Mouse (Mus musculus): ENCODE data around the gene Btbd9. TPM values are rescaled to one million over a fixed set of nuclear protein-coding genes. Genes with fewer than 3 reads are reported as not detected.
A peak's percentile ranks its signal among the peaks of the same experiment; 100 is the strongest.

Btbd9 gene
- polyA plus RNA-seq, 1 experiment from 2014 or later: 135 TPM

DNA sequence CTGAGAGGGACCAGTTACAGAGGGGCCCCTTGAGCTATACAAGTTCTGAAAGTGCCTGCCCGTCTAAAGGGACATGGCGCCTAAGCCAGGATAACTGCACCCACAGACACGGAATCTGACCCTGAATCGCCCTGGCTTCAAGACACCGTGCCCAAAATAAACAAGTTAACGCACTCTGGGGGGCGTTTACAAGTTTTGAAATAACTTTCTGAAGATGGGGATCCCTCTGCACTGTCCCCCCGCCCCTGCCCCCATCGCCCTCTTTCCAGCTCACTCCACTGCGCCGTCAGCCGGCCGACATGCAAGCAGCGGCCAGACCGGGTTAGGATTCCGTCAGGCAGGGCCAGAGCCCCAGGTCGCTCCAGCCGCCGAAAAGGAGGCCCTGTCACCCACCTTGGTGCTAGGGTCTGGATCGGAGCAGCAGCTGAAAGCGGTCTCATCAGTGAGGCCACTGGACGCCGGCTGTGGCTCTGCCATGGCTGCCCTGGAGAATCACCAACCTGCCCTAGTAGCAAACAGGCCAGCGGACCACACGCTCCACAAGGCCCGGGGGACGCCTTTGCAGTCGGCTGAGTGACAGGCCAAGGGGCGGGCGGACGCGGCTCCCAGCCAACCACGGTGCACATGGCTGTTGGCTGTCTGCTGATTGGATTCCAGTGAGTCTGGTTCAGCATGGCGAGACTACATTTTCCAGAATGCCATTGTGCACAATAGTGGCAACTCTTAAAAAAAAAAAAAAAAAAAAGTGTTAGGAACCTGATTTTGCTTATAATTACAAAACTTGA lies 36.0 kb upstream of the Btbd9 start:
- peak; percentile 100 for ATAC-seq
- Histone ChIP-seq H3K36me3 (ENCODE audit: control insufficient read depth, insufficient read depth, low read length) (no peaks in the 10 kb centered on the region), H3K27ac (ENCODE audit: low read depth, low read length) (peak overlapping the region; percentile 87), H3K4me3 (ENCODE audit: low read length) (peak overlapping the region; percentile 74), H3K9me3 (ENCODE audit: control insufficient read depth, low read length) (no peaks in the 10 kb centered on the region), H3K4me1 (ENCODE audit: control insufficient read depth, insufficient read depth, low read depth, low read length) (peaks cover 14% of the 10 kb centered on the region), H3K27me3 (replicated peaks; ENCODE audit: control insufficient read depth, insufficient read depth, low read length) (no peaks in the 10 kb centered on the region), H3K9ac (ENCODE audit: low read depth, low read length) (peak overlapping the region; percentile 87), H3K4me2 (ENCODE audit: low read length) (peak overlapping the region; percentile 77)
- WGBS: under 1% methylated on average over 33 of the region's 34 CpGs

DNA sequence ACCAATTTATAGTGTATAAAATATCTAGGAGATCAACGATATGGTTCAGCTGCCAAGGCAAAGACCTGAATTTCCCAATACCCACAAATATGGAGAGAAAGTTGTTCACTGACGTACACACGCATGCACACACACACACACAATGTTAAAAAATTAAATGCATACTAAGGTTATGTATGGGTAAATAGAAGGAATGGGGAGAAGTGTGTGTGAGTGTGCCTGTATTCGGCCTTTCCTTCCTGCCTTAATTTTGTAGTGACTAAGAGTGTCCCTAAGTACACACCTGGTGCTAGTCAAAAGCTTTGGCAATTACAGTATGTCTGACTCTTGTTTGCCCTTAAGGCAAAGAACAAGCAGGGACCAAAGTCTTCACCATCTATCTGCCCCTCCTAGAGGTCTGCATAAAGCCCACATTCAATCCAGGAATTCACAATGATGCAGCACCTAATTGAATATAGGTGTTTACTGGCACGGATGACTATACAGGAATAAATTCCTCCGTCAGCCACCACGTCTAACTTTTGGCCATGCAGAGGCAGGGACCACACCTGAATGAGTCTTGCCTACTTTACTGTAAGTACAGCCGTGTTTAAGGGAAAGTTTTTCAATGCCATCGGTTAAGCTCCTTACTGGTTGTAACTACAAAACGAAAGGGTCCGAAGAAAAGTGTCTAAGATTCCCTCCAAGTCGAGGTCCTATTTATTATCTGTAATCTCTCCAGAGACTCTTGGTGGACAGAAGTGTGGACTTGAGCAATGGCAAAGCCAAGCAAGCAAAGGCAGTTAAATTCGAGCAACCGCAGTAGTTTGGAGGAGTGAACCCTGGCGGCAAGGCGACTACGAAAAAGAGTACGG lies 35.2 kb upstream of the Btbd9 start:
- Histone ChIP-seq H3K36me3 (ENCODE audit: control insufficient read depth, insufficient read depth, low read length) (no peaks in the 10 kb centered on the region), H3K4me3 (ENCODE audit: low read length) (peak overlapping the region; percentile 74), H3K27me3 (replicated peaks; ENCODE audit: control insufficient read depth, insufficient read depth, low read length) (no peaks in the 10 kb centered on the region), H3K9me3 (ENCODE audit: control insufficient read depth, low read length) (no peaks in the 10 kb centered on the region), H3K4me2 (ENCODE audit: low read length) (peak overlapping the region; percentile 77), H3K27ac (ENCODE audit: low read depth, low read length) (peak overlapping the region; percentile 87), H3K9ac (ENCODE audit: low read depth, low read length) (peak overlapping the region; percentile 87), H3K4me1 (ENCODE audit: control insufficient read depth, insufficient read depth, low read depth, low read length) (peaks cover 14% of the 10 kb centered on the region)
- no peak for ATAC-seq
- 28% methylated on average over 18 of the region's 18 CpGs for WGBS

DNA sequence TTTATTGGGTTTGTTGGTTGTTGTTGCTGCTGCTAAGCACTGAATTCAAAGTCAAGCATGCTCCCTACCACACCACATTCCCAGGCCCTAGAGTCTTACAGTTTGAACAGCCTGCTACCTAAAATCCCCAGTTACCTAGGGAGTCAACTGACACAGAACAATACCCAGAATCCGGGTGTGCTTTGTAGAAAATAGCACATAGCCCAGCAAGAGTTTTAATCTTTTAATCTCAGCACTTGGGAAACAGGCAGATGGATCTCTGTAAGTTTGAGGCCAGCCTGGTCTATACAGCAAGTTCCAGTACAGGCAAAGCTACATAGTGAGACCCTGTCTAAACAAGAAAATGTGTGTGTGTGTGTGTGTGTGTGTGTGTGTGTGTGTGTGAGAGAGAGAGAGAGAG lies 34.5 kb upstream of the Btbd9 start:
- WGBS: 79% methylated on average over 1 of the region's 1 CpGs
- no peak overlapping the region for H3K27ac ChIP-seq (ENCODE audit: low read depth, low read length)
- no peaks in the 10 kb centered on the region for H3K36me3 ChIP-seq (ENCODE audit: control insufficient read depth, insufficient read depth, low read length)
- no peak overlapping the region for H3K9ac ChIP-seq (ENCODE audit: low read depth, low read length)
- H3K4me3 ChIP-seq (ENCODE audit: low read length): no peak overlapping the region
- no peaks in the 10 kb centered on the region for H3K9me3 ChIP-seq (ENCODE audit: control insufficient read depth, low read length)
- ATAC-seq: no peak
- H3K27me3 ChIP-seq (replicated peaks; ENCODE audit: control insufficient read depth, insufficient read depth, low read length): no peaks in the 10 kb centered on the region
- no peak overlapping the region for H3K4me2 ChIP-seq (ENCODE audit: low read length)
- H3K4me1 ChIP-seq (ENCODE audit: control insufficient read depth, insufficient read depth, low read depth, low read length): peaks cover 14% of the 10 kb centered on the region

DNA sequence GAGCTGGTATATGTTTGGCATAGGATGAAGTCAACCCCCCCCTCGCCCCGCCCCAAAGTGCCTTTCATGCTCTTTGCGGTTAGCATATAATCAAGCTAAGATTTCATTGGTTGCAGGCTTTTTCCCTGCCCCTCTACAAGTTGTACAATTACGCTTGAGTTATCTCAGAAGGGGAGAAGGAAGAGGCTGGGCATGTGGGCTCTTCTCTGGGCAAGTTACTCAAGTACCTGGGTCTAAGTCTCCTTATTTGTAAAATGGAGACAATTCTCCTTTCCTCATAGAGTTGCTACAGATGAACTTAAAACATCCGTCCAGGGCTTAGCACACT lies 33.7 kb upstream of the Btbd9 start:
- 97% methylated on average over 5 of the region's 5 CpGs for WGBS
- no peak for ATAC-seq

DNA sequence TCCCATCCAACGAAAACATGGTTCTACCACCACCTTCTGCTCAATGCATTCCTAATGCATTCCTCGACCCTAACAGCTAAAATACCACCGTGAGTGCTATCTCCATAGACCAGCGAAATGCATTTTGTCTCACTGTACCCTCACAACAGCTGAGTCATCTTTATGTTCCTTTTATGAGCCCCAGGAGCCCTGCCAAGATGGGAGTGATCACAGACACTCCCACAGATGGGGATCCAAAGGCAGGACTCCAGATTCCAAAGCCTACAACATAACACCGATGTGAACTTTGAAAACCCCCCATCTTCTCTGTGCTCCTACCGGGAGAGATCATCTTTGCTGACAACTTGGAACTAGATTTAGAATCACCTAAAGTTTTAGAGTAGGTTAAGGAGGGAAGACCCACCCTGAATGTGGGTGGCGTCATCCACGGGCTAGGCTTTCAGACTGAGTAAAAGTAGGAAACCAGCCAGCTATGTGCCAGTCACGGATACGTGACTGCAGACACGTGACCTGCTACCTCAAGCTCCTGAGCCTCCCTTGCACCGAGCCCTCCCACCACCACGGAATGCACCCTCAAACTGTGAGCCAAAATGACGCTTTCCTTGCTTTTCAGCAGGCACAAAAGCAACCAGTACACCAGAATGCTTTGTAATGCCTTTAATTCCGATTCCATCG lies 33.2 kb upstream of the Btbd9 start:
- Histone ChIP-seq H3K27ac (ENCODE audit: low read depth, low read length) (no peak overlapping the region), H3K9ac (ENCODE audit: low read depth, low read length) (no peak overlapping the region), H3K4me1 (ENCODE audit: control insufficient read depth, insufficient read depth, low read depth, low read length) (peaks cover 14% of the 10 kb centered on the region), H3K36me3 (ENCODE audit: control insufficient read depth, insufficient read depth, low read length) (no peaks in the 10 kb centered on the region), H3K9me3 (ENCODE audit: control insufficient read depth, low read length) (no peaks in the 10 kb centered on the region), H3K27me3 (replicated peaks; ENCODE audit: control insufficient read depth, insufficient read depth, low read length) (no peaks in the 10 kb centered on the region), H3K4me3 (ENCODE audit: low read length) (no peak overlapping the region), H3K4me2 (ENCODE audit: low read length) (no peak overlapping the region)
- ATAC-seq: no peak
- WGBS: 86% methylated on average over 16 of the region's 16 CpGs

More for the DNA sequence above, 33.7 kb upstream of the Btbd9 start:
- no peaks in the 10 kb centered on the region for H3K36me3 ChIP-seq (ENCODE audit: control insufficient read depth, insufficient read depth, low read length)
- no peak overlapping the region for H3K4me3 ChIP-seq (ENCODE audit: low read length)
- no peaks in the 10 kb centered on the region for H3K27me3 ChIP-seq (replicated peaks; ENCODE audit: control insufficient read depth, insufficient read depth, low read length)
- H3K4me1 ChIP-seq (ENCODE audit: control insufficient read depth, insufficient read depth, low read depth, low read length): peaks cover 14% of the 10 kb centered on the region
- no peak overlapping the region for H3K9ac ChIP-seq (ENCODE audit: low read depth, low read length)
- no peak overlapping the region for H3K27ac ChIP-seq (ENCODE audit: low read depth, low read length)
- no peaks in the 10 kb centered on the region for H3K9me3 ChIP-seq (ENCODE audit: control insufficient read depth, low read length)
- no peak overlapping the region for H3K4me2 ChIP-seq (ENCODE audit: low read length)

DNA sequence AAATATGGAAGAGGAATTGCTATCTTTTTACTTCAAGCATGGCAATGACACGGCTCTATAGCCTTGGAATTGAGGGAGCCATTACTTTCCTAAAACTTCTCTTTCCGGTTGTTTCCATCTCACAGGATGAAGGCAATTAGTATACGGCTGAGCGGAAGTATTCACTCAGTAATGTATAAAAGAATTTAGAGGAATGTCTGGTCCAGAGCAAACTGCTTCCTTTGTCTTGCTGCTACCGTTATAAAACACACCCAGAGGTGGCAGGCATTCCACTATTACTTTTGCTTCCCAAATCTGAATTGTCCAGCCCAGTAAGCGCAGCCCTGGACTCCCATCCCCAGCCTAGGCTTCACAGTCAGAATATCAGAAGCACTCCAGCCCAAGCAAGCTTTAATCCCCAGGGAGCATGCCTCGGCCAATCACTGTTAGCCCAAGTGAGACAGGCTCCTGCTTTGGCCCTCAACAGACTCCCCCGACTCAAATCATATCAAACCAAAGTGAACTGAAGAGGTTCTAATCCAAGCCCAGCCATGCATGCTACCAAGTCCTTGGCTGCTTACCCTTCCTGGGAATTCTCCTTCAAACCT lies 31.7 kb upstream of the Btbd9 start:
- no peaks in the 10 kb centered on the region for H3K27me3 ChIP-seq (replicated peaks; ENCODE audit: control insufficient read depth, insufficient read depth, low read length)
- peaks cover 2% of the 10 kb centered on the region; the same call in 1 of the 2 replicates for H3K36me3 ChIP-seq (ENCODE audit: control insufficient read depth, insufficient read depth, low read length)
- 53% methylated on average over 8 of the region's 8 CpGs for WGBS
- no peak overlapping the region for H3K9ac ChIP-seq (ENCODE audit: low read depth, low read length)
- no peak overlapping the region for H3K4me3 ChIP-seq (ENCODE audit: low read length)
- no peak overlapping the region for H3K4me2 ChIP-seq (ENCODE audit: low read length)
- H3K4me1 ChIP-seq (ENCODE audit: control insufficient read depth, insufficient read depth, low read depth, low read length): peaks cover 14% of the 10 kb centered on the region
- H3K9me3 ChIP-seq (ENCODE audit: control insufficient read depth, low read length): no peaks in the 10 kb centered on the region
- H3K27ac ChIP-seq (ENCODE audit: low read depth, low read length): peak overlapping the region; percentile 29; the same call in 1 of the 2 replicates
- ATAC-seq: no peak

DNA sequence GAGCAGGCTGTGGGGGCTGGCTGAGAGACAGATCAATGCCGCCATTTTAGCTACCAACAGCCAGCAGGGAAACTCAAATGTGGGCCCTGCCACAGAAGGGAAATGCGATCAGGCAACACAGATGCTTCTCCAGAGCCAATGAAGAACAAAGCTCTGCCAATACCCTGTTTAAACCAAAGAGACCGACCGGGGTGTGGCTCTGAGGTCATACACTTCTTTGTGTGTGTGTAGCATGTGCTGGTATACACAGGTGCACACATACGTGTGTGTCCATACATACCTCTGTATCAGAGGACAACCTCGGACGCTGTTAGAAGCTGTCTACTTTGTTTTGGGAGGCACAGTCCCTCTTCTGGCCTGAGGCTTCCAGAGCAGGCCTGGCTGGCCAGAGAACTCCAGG lies 31.0 kb upstream of the Btbd9 start:
- H3K27ac ChIP-seq (ENCODE audit: low read depth, low read length): no peak overlapping the region
- H3K9ac ChIP-seq (ENCODE audit: low read depth, low read length): no peak overlapping the region
- H3K4me1 ChIP-seq (ENCODE audit: control insufficient read depth, insufficient read depth, low read depth, low read length): peaks cover 14% of the 10 kb centered on the region
- H3K4me3 ChIP-seq (ENCODE audit: low read length): no peak overlapping the region
- H3K27me3 ChIP-seq (replicated peaks; ENCODE audit: control insufficient read depth, insufficient read depth, low read length): no peaks in the 10 kb centered on the region
- WGBS: 93% methylated on average over 7 of the region's 7 CpGs
- no peak overlapping the region for H3K4me2 ChIP-seq (ENCODE audit: low read length)
- peaks cover 8% of the 10 kb centered on the region for H3K36me3 ChIP-seq (ENCODE audit: control insufficient read depth, insufficient read depth, low read length)
- no peaks in the 10 kb centered on the region for H3K9me3 ChIP-seq (ENCODE audit: control insufficient read depth, low read length)
- no peak for ATAC-seq

DNA sequence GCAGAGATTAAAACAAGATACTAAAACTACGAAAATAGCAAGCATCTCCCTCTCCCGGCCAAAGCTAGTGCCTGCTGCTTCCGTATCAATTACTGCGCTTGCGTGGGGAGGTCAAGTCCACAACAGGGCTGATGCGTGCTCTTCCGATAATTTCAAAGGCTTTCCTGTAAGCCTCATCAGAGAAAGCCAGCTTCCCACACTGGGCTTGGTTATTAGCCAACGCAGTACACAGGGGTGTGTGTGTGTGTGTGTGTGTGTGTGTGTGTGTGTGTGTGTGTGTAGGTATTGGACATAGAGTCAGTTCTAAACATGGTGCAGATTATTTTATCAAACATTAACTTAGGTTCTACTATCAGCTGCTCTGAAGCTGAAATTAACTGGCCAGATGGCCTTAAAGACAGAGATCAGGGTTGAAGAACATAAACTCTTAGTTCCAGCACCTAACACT lies 30.4 kb upstream of the Btbd9 start:
- H3K27ac ChIP-seq (ENCODE audit: low read depth, low read length): no peak overlapping the region
- peaks cover 9% of the 10 kb centered on the region for H3K36me3 ChIP-seq (ENCODE audit: control insufficient read depth, insufficient read depth, low read length)
- 86% methylated on average over 8 of the region's 8 CpGs for WGBS
- no peaks in the 10 kb centered on the region for H3K27me3 ChIP-seq (replicated peaks; ENCODE audit: control insufficient read depth, insufficient read depth, low read length)
- no peaks in the 10 kb centered on the region for H3K9me3 ChIP-seq (ENCODE audit: control insufficient read depth, low read length)
- H3K4me3 ChIP-seq (ENCODE audit: low read length): no peak overlapping the region
- H3K4me1 ChIP-seq (ENCODE audit: control insufficient read depth, insufficient read depth, low read depth, low read length): peaks cover 11% of the 10 kb centered on the region
- ATAC-seq: no peak
- H3K4me2 ChIP-seq (ENCODE audit: low read length): no peak overlapping the region
- H3K9ac ChIP-seq (ENCODE audit: low read depth, low read length): no peak overlapping the region
